Mouse (Mus musculus) myocyte (in vitro differentiated cells): ENCODE measurements around the gene Crebrf. TPM values are rescaled to one million over a fixed set of nuclear protein-coding genes. Genes with fewer than 3 reads are reported as not detected.

Experiments used
- H3K27me3 ChIP-seq: one replicate; pipeline ENCODE4 v1.6.1; 2011; ENCODE audit not compliant: control insufficient read depth, insufficient read depth, insufficient read length
- H3K36me3 ChIP-seq: one replicate; pipeline ENCODE4 v1.6.1; 2011; ENCODE audit not compliant: control insufficient read depth, insufficient read depth
- H3K4me2 ChIP-seq: one replicate; pipeline ENCODE4 v1.6.1; 2011; ENCODE audit warnings: low read depth, control low read depth
- H3K4me3 ChIP-seq: one replicate; pipeline ENCODE4 v1.5.1; 2011; ENCODE audit warnings: mild to moderate bottlenecking, control low read depth, moderate library complexity
- H3K79me2 ChIP-seq: one replicate; pipeline ENCODE4 v1.6.1; 2011; ENCODE audit not compliant: control insufficient read depth, insufficient read depth
- H3ac ChIP-seq: one replicate; pipeline ENCODE4 v1.6.1; 2011; ENCODE audit not compliant: control insufficient read depth, insufficient read length
- CEBPB ChIP-seq: IDR thresholded peaks from 2 replicates; pipeline ENCODE4 v1.6.1; 2011; ENCODE audit warnings: mild to moderate bottlenecking, moderate library complexity; ENCODE audit not compliant: poor library complexity, insufficient read depth, severe bottlenecking
- E2F4 ChIP-seq: IDR thresholded peaks from one replicate; pipeline ENCODE4 v1.6.1; 2011; ENCODE audit warnings: mild to moderate bottlenecking, control low read depth, moderate library complexity; ENCODE audit not compliant: insufficient read depth
- MAX ChIP-seq: IDR thresholded peaks from one replicate; pipeline ENCODE4 v1.6.1; 2011; ENCODE audit warnings: low read depth, mild to moderate bottlenecking, control low read depth
- MYOD1 ChIP-seq, 3 experiments: IDR thresholded peaks; one replicate each; pipeline ENCODE4 v1.6.1; 2011; ENCODE audit warnings: control low read depth in 2 of 3, low read depth in 2 of 3, mild to moderate bottlenecking in 2 of 3, moderate library complexity in 1 of 3; ENCODE audit not compliant: insufficient read length in 2 of 3, control insufficient read depth in 1 of 3
- MYOG ChIP-seq, 3 experiments: IDR thresholded peaks; one replicate each; pipeline ENCODE4 v1.6.1; 2011; ENCODE audit warnings: control low read depth in 2 of 3, low read depth in 2 of 3, mild to moderate bottlenecking in 2 of 3; ENCODE audit not compliant: insufficient read length in 2 of 3, control insufficient read depth in 1 of 3, insufficient read depth in 1 of 3
- POLR2A ChIP-seq: IDR thresholded peaks from one replicate; pipeline ENCODE4 v1.6.1; 2011; ENCODE audit warnings: low read depth, mild to moderate bottlenecking, control low read depth, moderate library complexity; ENCODE audit not compliant: insufficient read length
- POLR2AphosphoS2 ChIP-seq: IDR thresholded peaks from one replicate; pipeline ENCODE4 v1.6.1; 2011; ENCODE audit warnings: low read depth, control low read depth; ENCODE audit not compliant: insufficient read length
- REST ChIP-seq: IDR thresholded peaks from one replicate; pipeline ENCODE4 v1.6.1; 2011; ENCODE audit warnings: mild to moderate bottlenecking, control low read depth, moderate library complexity; ENCODE audit not compliant: insufficient read depth, insufficient read length
- SRF ChIP-seq: IDR thresholded peaks from one replicate; pipeline ENCODE4 v1.6.1; 2011; ENCODE audit warnings: low read depth; ENCODE audit not compliant: control insufficient read depth, insufficient read length
- TCF12 ChIP-seq: IDR thresholded peaks from one replicate; pipeline ENCODE4 v1.6.1; 2011; ENCODE audit warnings: mild to moderate bottlenecking, control low read depth; ENCODE audit not compliant: poor library complexity, insufficient read depth, severe bottlenecking
- TCF3 ChIP-seq: IDR thresholded peaks from one replicate; pipeline ENCODE4 v1.6.1; 2011; ENCODE audit warnings: low read depth, control low read depth; ENCODE audit not compliant: insufficient read length
- USF1 ChIP-seq: IDR thresholded peaks from one replicate; pipeline ENCODE4 v1.6.1; 2011; ENCODE audit warnings: low read depth, mild to moderate bottlenecking, control low read depth, moderate library complexity
- polyA plus RNA-seq: library from polyadenylated mRNA; unstranded; fragments of >200 nt; fragmentation: generic; extraction: Trizol; gene quantifications from one replicate; pipeline ENCODE4 v1.2.1, GENCODE M21; 2012; ENCODE audit warnings: missing spikeins

Gene Crebrf
- polyA plus RNA-seq, 1 experiment = 2.2 TPM

DNA sequence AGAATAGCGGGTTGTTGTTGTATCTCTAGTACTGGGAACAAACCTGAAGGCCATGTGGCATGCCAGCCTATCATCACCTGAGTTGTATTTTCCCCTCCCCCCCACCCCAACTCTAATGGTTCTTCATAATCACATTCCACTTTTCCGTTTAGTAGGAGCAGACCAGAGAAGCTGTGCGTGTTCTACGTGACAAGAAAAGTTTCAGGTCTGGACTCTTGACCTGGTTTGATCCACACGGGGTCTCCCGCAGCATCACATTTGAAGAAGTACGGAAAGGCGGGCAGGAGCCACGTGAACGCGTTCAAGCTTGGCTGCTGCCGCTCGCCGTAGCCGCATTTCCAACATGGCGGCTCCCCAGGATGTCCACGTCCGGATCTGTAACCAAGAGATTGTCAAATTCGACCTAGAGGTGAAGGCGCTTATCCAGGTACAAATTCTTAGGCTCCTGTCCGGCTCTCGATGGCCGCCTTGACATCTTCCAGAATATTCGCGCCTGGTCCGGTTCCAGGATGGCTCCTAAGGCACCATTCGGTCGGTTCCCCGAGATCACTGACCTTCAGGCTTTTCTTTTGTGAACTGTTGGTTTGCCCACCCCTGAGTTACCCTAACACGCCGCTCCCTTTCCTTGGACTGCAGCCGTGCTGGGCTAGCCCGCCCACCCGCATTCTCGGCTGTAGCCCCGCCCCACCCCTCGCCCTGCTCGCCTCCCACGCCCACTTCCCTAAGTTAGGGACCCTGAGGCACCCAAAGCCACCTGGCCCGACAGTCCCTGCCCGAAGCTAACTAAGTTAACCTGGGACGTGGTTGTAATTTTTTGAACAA, 65.5 kb downstream of the Crebrf start, which contains the start of gene Bnip1:
TSS of gene Bnip1 (plus strand) at position 317 of the 822 bp plus-strand sequence.
- Histone ChIP-seq H3K79me2 (no peaks in the 10 kb centered on the region), H3K4me2 (peak within 1 kb of the TSS; percentile 100), H3ac (peak within 1 kb of the TSS; percentile 72), H3K36me3 (peaks cover 9% of the 10 kb centered on the region), H3K4me3 (peak within 1 kb of the TSS; percentile 90), H3K27me3 (no peaks in the 10 kb centered on the region)
- TF ChIP-seq TCF3 (no peak), POLR2A (peak; percentile 62), REST (no peak), E2F4 (peak; percentile 44), USF1 (peak; percentile 51), MYOG (IDR thresholded peaks at IDR 0.05; ENCODE audit: control insufficient read depth in 1 of 3, insufficient read depth in 1 of 3, insufficient read length in 2 of 3, low read depth in 2 of 3) (no peak), SRF (no peak), POLR2AphosphoS2 (peak; percentile 51), MAX (no peak), TCF12 (no peak)

DNA sequence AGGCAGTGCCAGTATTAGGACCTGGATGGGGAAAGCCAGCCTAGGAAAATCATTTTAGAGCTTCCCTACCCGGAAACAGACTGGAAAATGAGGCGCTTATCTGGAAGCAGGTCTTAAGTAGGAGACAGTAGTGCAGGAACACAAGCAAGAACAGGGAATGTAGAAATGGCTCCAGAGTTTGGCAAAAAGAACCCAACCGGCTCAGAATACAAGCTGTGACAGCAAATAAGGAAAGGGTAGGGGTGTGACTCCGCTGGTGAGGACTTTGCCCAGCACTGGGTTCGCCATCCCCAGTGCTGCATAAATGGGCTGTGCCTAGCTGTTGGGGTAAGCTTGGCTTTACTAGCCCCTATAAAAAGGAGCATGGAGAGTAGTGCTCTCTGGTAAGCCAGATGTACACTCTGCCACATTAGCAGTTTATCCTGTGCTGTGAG, 66.2 kb downstream of the Crebrf start:
- peaks cover 9% of the 10 kb centered on the region for H3K36me3 ChIP-seq
- no peaks in the 10 kb centered on the region for H3K27me3 ChIP-seq
- TF ChIP-seq CEBPB (no peak), TCF3 (no peak), POLR2AphosphoS2 (no peak), E2F4 (no peak), POLR2A (no peak), MAX (no peak), MYOG (IDR thresholded peaks at IDR 0.05; ENCODE audit: control insufficient read depth in 1 of 3, insufficient read depth in 1 of 3, insufficient read length in 2 of 3, low read depth in 2 of 3) (no peak), MYOD1 (IDR thresholded peaks at IDR 0.05; ENCODE audit: control insufficient read depth in 1 of 3, insufficient read length in 2 of 3, low read depth in 2 of 3) (no peak), REST (no peak), SRF (no peak), USF1 (no peak)
- peak overlapping the region; percentile 72 for H3ac ChIP-seq
- peak overlapping the region; percentile 90 for H3K4me3 ChIP-seq
- peak overlapping the region; percentile 100 for H3K4me2 ChIP-seq
- H3K79me2 ChIP-seq = no peaks in the 10 kb centered on the region

DNA sequence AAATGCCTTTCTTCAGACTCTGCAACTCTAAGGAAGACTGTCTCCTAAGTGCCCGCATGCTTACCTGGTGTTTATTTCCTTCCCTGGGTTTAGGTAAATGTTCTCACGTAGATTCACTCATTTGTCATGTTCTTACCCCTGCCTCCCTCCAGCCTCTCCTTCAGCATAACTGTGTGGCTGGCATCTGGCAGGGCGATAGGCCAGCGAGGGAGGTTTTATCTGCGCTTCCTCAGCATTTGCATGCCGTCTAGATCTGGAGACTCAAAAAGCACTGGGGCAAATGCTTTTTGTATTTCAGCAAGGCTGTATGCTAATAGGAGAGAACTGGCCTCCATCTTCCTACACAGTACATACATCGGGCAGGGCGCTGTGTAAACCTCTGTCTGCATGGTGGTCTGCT, 69.1 kb downstream of the Crebrf start:
- no peaks in the 10 kb centered on the region for H3K27me3 ChIP-seq
- H3K4me2 ChIP-seq = no peak overlapping the region
- no peaks in the 10 kb centered on the region for H3K79me2 ChIP-seq
- TF ChIP-seq TCF12 (no peak), SRF (no peak)
- H3K36me3 ChIP-seq = peaks cover 12% of the 10 kb centered on the region
- no peak overlapping the region for H3ac ChIP-seq
- no peak overlapping the region for H3K4me3 ChIP-seq

- Histone ChIP-seq H3K4me2 (no peak overlapping the region), H3K4me3 (no peak overlapping the region), H3ac (no peak overlapping the region), H3K79me2 (no peaks in the 10 kb centered on the region), H3K36me3 (peaks cover 18% of the 10 kb centered on the region), H3K27me3 (no peaks in the 10 kb centered on the region)
- TF ChIP-seq USF1 (no peak), TCF12 (no peak), MYOG (IDR thresholded peaks at IDR 0.05; ENCODE audit: control insufficient read depth in 1 of 3, insufficient read depth in 1 of 3, insufficient read length in 2 of 3, low read depth in 2 of 3) (no peak), REST (no peak), CEBPB (no peak), SRF (no peak), TCF3 (no peak)
Observed at GRCm38 (mm10) chr17:26786586-26786985, 71.1 kb downstream of the Crebrf start.

DNA sequence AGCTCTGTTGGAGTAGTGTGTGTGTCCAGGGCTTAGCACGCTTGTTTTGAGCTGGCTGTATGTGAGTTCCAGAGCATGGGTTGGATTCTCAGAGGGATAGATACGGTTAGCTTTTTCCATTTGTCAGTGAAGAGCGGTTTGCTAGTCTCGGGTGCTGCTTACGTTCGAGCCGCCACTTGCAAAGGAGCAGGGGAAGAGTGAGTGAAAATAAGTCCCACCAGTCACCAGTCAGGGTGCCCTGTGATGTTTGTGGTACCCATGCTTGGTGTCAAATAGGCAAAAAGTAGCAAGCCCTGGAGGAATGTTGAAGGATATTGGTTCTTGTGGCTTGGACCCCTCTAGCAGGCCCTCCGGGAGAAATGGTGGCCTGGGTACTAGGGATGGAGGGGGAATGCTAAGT, 73.5 kb downstream of the Crebrf start:
- H3K4me2 ChIP-seq = no peak overlapping the region
- no peak for TF ChIP-seq MYOD1 (IDR thresholded peaks at IDR 0.05; ENCODE audit: control insufficient read depth in 1 of 3, insufficient read length in 2 of 3, low read depth in 2 of 3)
- peaks cover 25% of the 10 kb centered on the region for H3K36me3 ChIP-seq
- no peak overlapping the region for H3ac ChIP-seq
- H3K4me3 ChIP-seq = no peak overlapping the region
- no peaks in the 10 kb centered on the region for H3K79me2 ChIP-seq
- H3K27me3 ChIP-seq = no peaks in the 10 kb centered on the region
